In genomic region chr4:32826925-32827324, GRCm38 (mm10) we compare ENCODE assay signal across 8 mouse cellular contexts. TPM values are rescaled to one million over a fixed set of nuclear protein-coding genes. Genes with fewer than 3 reads are reported as not detected.
DNase-seq lines count a peak whose midpoint lies in the region.

No protein-coding gene starts in this region.

- 65% methylated on average over 7 of the region's 7 CpGs for WGBS in heart, embryonic 10.5 days

- peaks cover 27% of the 10 kb centered on the region for H3K4me1 ChIP-seq in heart, embryonic 10.5 days

- peak; percentile 27 for DNase-seq in heart, adult 8-10 months (ENCODE audit: low spot score)
- no peak for DNase-seq in heart, embryonic 10.5 days (ENCODE audit: low spot score)
- peak; percentile 53 to 61 for DNase-seq in right cerebral cortex, postnatal 10 days (ENCODE audit: low spot score in 2 of 2)
- DNase-seq in right cerebral cortex, postnatal 36 days (ENCODE audit: low spot score in 2 of 2) = no peak
- DNase-seq in heart, postnatal 10 days = peak; percentile 54 to 61
- peak; percentile 13 for DNase-seq in skeletal muscle tissue, adult 2 months (ENCODE audit: low read depth, low spot score)
- no peak for DNase-seq in frontal cortex, adult 2 months (ENCODE audit: extremely low spot score in 1 of 2, low spot score in 1 of 2)
- no peak for DNase-seq in urinary bladder, postnatal 36 days (ENCODE audit: low spot score in 2 of 2)

- no peak overlapping the region for H3K4me3 ChIP-seq in heart, embryonic 10.5 days

- H3K36me3 ChIP-seq in heart, embryonic 10.5 days = no peaks in the 10 kb centered on the region

- no peaks in the 10 kb centered on the region for H3K9me3 ChIP-seq in heart, embryonic 10.5 days

- H3K27ac ChIP-seq in heart, embryonic 10.5 days = no peak overlapping the region

- intact Hi-C loops in heart, postnatal 10 days (cut with DNase I) = no loop called here

- H3K27me3 ChIP-seq in heart, embryonic 10.5 days (ENCODE audit: insufficient read depth, poor library complexity, severe bottlenecking) = no peaks in the 10 kb centered on the region

RNA-seq across cellular contexts. Expression of gene Lyrm2, which starts 26.9 kb away (rescaled TPM):
- total RNA-seq in heart, adult 8-10 months (2022) = 10 to 100 TPM; 31.0 to 48.6 (median 41.3) TPM
- polyA plus RNA-seq in heart, embryonic 10.5 days (2016; fragmentation: Nextera tagmentation; extraction: Ambion mirVana) = 109 and 118 TPM in 2 replicates
- 10 to 100 TPM; 43.4 to 50.9 TPM for total RNA-seq in heart, postnatal 10 days (2021)
- polyA plus RNA-seq in frontal cortex, adult 2 months (2012; rRNA removed) = 58.5 and 67.1 TPM in 2 replicates

Comparison
In these comparisons a context has a peak if more than half of its experiments do, and no peak if none do; other contexts are left out.
1. DNase-seq: peak in heart, adult 8-10 months (single experiment), right cerebral cortex, postnatal 10 days (2 of 2), heart, postnatal 10 days (2 of 2) and skeletal muscle tissue, adult 2 months (single experiment); none in heart, embryonic 10.5 days (single experiment), right cerebral cortex, postnatal 36 days (0 of 2), frontal cortex, adult 2 months (0 of 2) and urinary bladder, postnatal 36 days (0 of 2).